Mouse (Mus musculus): ENCODE data around the gene Npnt.

DNA sequence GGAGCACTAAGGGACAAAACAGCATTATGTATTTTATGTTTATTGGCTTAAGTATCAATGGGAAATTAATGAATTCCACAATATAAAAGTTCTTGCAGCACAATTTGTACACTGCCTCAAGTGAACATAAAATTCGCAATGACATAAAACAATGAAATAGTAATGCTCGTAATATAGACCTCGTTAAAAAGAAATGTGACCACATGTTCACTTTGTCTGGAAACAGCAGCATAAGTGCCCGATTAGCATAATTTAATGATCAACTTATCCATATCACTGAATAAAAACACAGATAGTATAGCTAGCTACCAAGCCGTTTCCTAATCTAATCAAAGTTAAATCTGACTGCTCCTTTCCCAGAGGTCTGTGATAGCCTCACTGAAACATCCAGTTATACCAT is 39.4 kb downstream of the Npnt start:
- TF ChIP-seq CTCF (IDR thresholded peaks at IDR 0.05; ENCODE audit: extremely low read depth, insufficient read depth, low read length) (no peak), POLR2A (IDR thresholded peaks at IDR 0.05; ENCODE audit: extremely low read depth, insufficient read depth, low read length) (no peak)

Data from cortical plate, adult 2 months (tissue).